Mouse (Mus musculus) layer of hippocampus, postnatal 36 days (tissue): ENCODE measurements at regions not wholly inside any gene's neighbourhood (a gene's known extent, or its start where the extent isn't known, plus 50 kb on each side); places are given as distances from the start of the nearest gene placed in this dataset.

Source experiments
- DNase-seq, 2 experiments: peaks; one replicate each; pipeline ENCODE4 v3.0.0; 2022

- DNase-seq: no peak
Observed at GRCm38 (mm10) chr5:85706084-85706483, 359.3 kb downstream of the Cenpc1 start.

GRCm38 (mm10) chr5:85677872-85678271, 387.5 kb downstream of the Cenpc1 start:
- DNase-seq: no peak

- no peak for DNase-seq
Observed at GRCm38 (mm10) chr5:85671121-85671520, 394.3 kb downstream of the Cenpc1 start.

GRCm38 (mm10) chr5:85661487-85661886, 403.9 kb downstream of the Cenpc1 start:
- no peak for DNase-seq

- DNase-seq: no peak
Observed at GRCm38 (mm10) chr5:85621078-85621477, 444.3 kb downstream of the Cenpc1 start.

GRCm38 (mm10) chr5:85614783-85615182, 450.6 kb downstream of the Cenpc1 start:
- DNase-seq: no peak

GRCm38 (mm10) chr5:85612606-85613005, 452.8 kb downstream of the Cenpc1 start:
- peak; percentile 34 to 38 for DNase-seq

GRCm38 (mm10) chr5:85609104-85609503, 456.3 kb downstream of the Cenpc1 start:
- no peak for DNase-seq

- no peak for DNase-seq
Observed at GRCm38 (mm10) chr5:85598164-85598563, 467.2 kb downstream of the Cenpc1 start.

GRCm38 (mm10) chr5:85595082-85595447, 470.3 kb downstream of the Cenpc1 start:
- no peak for DNase-seq

GRCm38 (mm10) chr5:85594413-85595081, 470.8 kb downstream of the Cenpc1 start:
- no peak for DNase-seq

GRCm38 (mm10) chr5:85592236-85592635, 473.1 kb downstream of the Cenpc1 start:
- no peak for DNase-seq

- DNase-seq: peak; percentile 12 to 39
Observed at GRCm38 (mm10) chr5:85586727-85587126, 478.7 kb downstream of the Cenpc1 start.

- no peak for DNase-seq
Observed at GRCm38 (mm10) chr5:85572531-85572930, 492.9 kb downstream of the Cenpc1 start.

GRCm38 (mm10) chr5:85571967-85572366, 493.4 kb downstream of the Cenpc1 start:
- DNase-seq: peak; percentile 43 to 50

GRCm38 (mm10) chr5:85571381-85571780, 494.0 kb downstream of the Cenpc1 start:
- DNase-seq: peak in 1 of 2 experiments; percentile 2

- no peak for DNase-seq
Observed at GRCm38 (mm10) chr5:85536329-85536728, 529.1 kb downstream of the Cenpc1 start.

GRCm38 (mm10) chr5:85525385-85526194, 539.8 kb downstream of the Cenpc1 start:
- no peak for DNase-seq

GRCm38 (mm10) chr5:85505244-85505643, 560.1 kb downstream of the Cenpc1 start:
- DNase-seq: no peak

GRCm38 (mm10) chr5:85497261-85497660, 568.1 kb downstream of the Cenpc1 start:
- DNase-seq: no peak

- no peak for DNase-seq
Observed at GRCm38 (mm10) chr5:85485733-85486322, 579.6 kb downstream of the Cenpc1 start.

- DNase-seq: no peak
Observed at GRCm38 (mm10) chr5:85485157-85485556, 580.2 kb downstream of the Cenpc1 start.

- DNase-seq: no peak
Observed at GRCm38 (mm10) chr5:85467811-85468210, 597.6 kb downstream of the Cenpc1 start.

- no peak for DNase-seq
Observed at GRCm38 (mm10) chr5:85467151-85467550, 598.2 kb downstream of the Cenpc1 start.
